22 mouse cellular contexts compared by ENCODE assay signal in the genomic region with DNA sequence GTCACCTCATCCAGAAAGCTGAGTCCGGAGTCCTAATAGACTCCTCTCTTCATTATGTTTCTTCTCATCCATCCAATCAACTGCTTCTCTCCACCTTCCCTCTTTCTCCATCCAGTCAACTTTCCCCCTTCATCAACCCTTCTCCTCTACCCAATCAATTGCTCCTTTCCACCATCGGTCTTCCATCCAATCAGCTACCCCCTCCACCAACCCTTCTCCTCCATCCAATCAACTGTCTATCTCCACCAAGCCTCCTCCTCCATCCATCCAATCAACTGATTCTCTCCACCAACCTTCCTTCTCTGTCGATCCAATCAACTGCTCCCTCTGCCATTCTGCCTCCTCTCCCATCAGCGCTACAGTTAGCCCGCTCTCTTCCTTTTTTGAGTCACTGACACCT.
DNase-seq lines count a peak whose midpoint lies in the region; ATAC-seq lines count a peak whose summit lies in the region.
"Had no signal": no experiment of that assay in that cellular context is flagged by ENCODE, and none has a peak within 500 bp of the region (broad histone marks: within the 10 kb centered on the region; RNA-seq: fewer than 3 reads in every experiment).

No protein-coding gene starts in this region.

- H3K27me3 ChIP-seq in intestine, embryonic 14.5 days (replicated peaks; ENCODE audit: control insufficient read depth, insufficient read depth, low read length): no peaks in the 10 kb centered on the region
- no peaks in the 10 kb centered on the region for H3K27me3 ChIP-seq in intestine, embryonic 15.5 days (replicated peaks)
- H3K27me3 ChIP-seq: Patski had no signal

- no peak overlapping the region for H3K9ac ChIP-seq in intestine, embryonic 14.5 days (ENCODE audit: low read length)
- no peak overlapping the region for H3K9ac ChIP-seq in intestine, embryonic 15.5 days

- no peaks in the 10 kb centered on the region for H3K36me3 ChIP-seq in intestine, embryonic 14.5 days (ENCODE audit: control insufficient read depth, insufficient read depth, low read length)
- H3K36me3 ChIP-seq in intestine, embryonic 15.5 days: no peaks in the 10 kb centered on the region
- H3K36me3 ChIP-seq: G1E had no signal

- peaks cover 7% of the 10 kb centered on the region; the same call in 1 of the 2 replicates for H3K4me1 ChIP-seq in intestine, embryonic 14.5 days (replicated peaks; ENCODE audit: control insufficient read depth, insufficient read depth, low read length)
- H3K4me1 ChIP-seq in intestine, embryonic 15.5 days (replicated peaks): peaks cover 5% of the 10 kb centered on the region; the same call in 1 of the 2 replicates

- 94% methylated on average over 5 of the region's 5 CpGs for WGBS in intestine, embryonic 14.5 days
- 95% methylated on average over 5 of the region's 5 CpGs for WGBS in intestine, embryonic 15.5 days

- DNase-seq in heart, adult 11 months: peak; percentile 53
- DNase-seq in heart, postnatal 25 days (ENCODE audit: low spot score): no peak
- DNase-seq in intestine, embryonic 14.5 days (ENCODE audit: low spot score): peak; percentile 42
- peak; percentile 52 for DNase-seq in testis, postnatal 14 days (ENCODE audit: low spot score)
- DNase-seq in testis, postnatal 10 days (ENCODE audit: low spot score): no peak
- DNase-seq in R1 (ENCODE audit: low read depth, low spot score): peak; percentile 45
- DNase-seq: adrenal gland, adult 2 months; adrenal gland, adult 8-10 months; adrenal gland, postnatal 10 days; adrenal gland, postnatal 14 days; adrenal gland, postnatal 25 days; adrenal gland, postnatal 36 days; B cell, adult 2 months; cerebellum, adult 11 months; cerebellum, adult 11-12 months; cerebellum, adult 18-20 months; cerebellum, adult 2 months had no signal

- H3K4me3 ChIP-seq in intestine, embryonic 14.5 days (ENCODE audit: low read depth, low read length): no peak overlapping the region
- H3K4me3 ChIP-seq in intestine, embryonic 15.5 days (replicated peaks): no peak overlapping the region

- ATAC-seq in intestine, embryonic 14.5 days (replicated peaks; ENCODE audit: low FRiP score, low TSS enrichment, low read depth): no peak
- no peak for ATAC-seq in intestine, embryonic 15.5 days
- no peak for ATAC-seq in CD4-positive, CD25-positive, alpha-beta regulatory T cell, adult 4 months
- ATAC-seq: activated CD4-positive, CD25-positive, alpha-beta regulatory T cell, adult 4 months; Patski had no signal

- H3K9me3 ChIP-seq in intestine, embryonic 14.5 days (ENCODE audit: control insufficient read depth, low read length): no peaks in the 10 kb centered on the region
- H3K9me3 ChIP-seq in intestine, embryonic 15.5 days: no peaks in the 10 kb centered on the region
- H3K9me3 ChIP-seq: G1E had no signal

- no peak overlapping the region for H3K27ac ChIP-seq in intestine, embryonic 14.5 days (ENCODE audit: low read depth)
- H3K27ac ChIP-seq in intestine, embryonic 15.5 days: no peak overlapping the region

- no peak overlapping the region for H3K4me2 ChIP-seq in intestine, embryonic 14.5 days (ENCODE audit: low read length)
- no peak overlapping the region for H3K4me2 ChIP-seq in intestine, embryonic 15.5 days (replicated peaks)

- intact Hi-C loops in heart, postnatal 25 days (cut with DNase I): no loop called here

Comparison
In these comparisons a context has a peak if more than half of its experiments do, and no peak if none do; other contexts are left out.
1. DNase-seq: peak in heart, adult 11 months (single experiment), intestine, embryonic 14.5 days (single experiment), testis, postnatal 14 days (single experiment) and R1 (single experiment); none in heart, postnatal 25 days (single experiment) and testis, postnatal 10 days (single experiment).